In genomic region chr17:13914531-13914930, GRCm38 (mm10) we compare ENCODE assay signal across 10 mouse cellular contexts. TPM values are rescaled to one million over a fixed set of nuclear protein-coding genes. Genes with fewer than 3 reads are reported as not detected.
DNase-seq lines count a peak whose midpoint lies in the region; ATAC-seq and TF ChIP-seq lines count a peak whose summit lies in the region.
"Had no signal": no experiment of that assay in that cellular context is flagged by ENCODE, and none has a peak within 500 bp of the region (broad histone marks: within the 10 kb centered on the region; RNA-seq: fewer than 3 reads in every experiment).

No protein-coding gene starts in this region.

- H3K4me1 ChIP-seq in heart, embryonic 10.5 days: peaks cover 5% of the 10 kb centered on the region; the same call in 1 of the 2 replicates
- H3K4me1 ChIP-seq in heart, embryonic 16.5 days (ENCODE audit: control insufficient read depth, insufficient read depth, low read length): no peaks in the 10 kb centered on the region; the same call in 1 of the 2 replicates

- H3K9me3 ChIP-seq in heart, embryonic 10.5 days: no peaks in the 10 kb centered on the region
- H3K9me3 ChIP-seq in heart, embryonic 16.5 days (replicated peaks; ENCODE audit: control insufficient read depth, low read length): no peaks in the 10 kb centered on the region

- DNase-seq in heart, adult 18-20 months: peak; percentile 66 to 90
- DNase-seq in heart, embryonic 10.5 days (ENCODE audit: low spot score): no peak
- DNase-seq in kidney, postnatal 25 days: peak; percentile 51 to 71
- peak; percentile 75 for DNase-seq in skeletal muscle tissue, adult 2 months (ENCODE audit: low read depth, low spot score)
- no peak for DNase-seq in layer of hippocampus, adult 2 months (ENCODE audit: low spot score in 2 of 2)
- DNase-seq in spleen, postnatal 10 days (ENCODE audit: low spot score in 2 of 2): no peak

- H3K27me3 ChIP-seq in heart, embryonic 10.5 days (ENCODE audit: insufficient read depth, poor library complexity, severe bottlenecking): no peaks in the 10 kb centered on the region
- no peaks in the 10 kb centered on the region for H3K27me3 ChIP-seq in heart, embryonic 16.5 days (ENCODE audit: control insufficient read depth, insufficient read depth, low read length)

- no peak overlapping the region for H3K4me3 ChIP-seq in heart, embryonic 10.5 days
- no peak overlapping the region for H3K4me3 ChIP-seq in heart, embryonic 16.5 days (ENCODE audit: low read length)
- H3K4me3 ChIP-seq in layer of hippocampus, adult 2 months: no peak overlapping the region

- TF ChIP-seq CTCF in layer of hippocampus, adult 2 months (conservative IDR thresholded peaks at IDR 0.05): no peak

- no peak overlapping the region for H3K4me2 ChIP-seq in heart, embryonic 16.5 days (ENCODE audit: low read depth, low read length)

- 79% methylated on average over 4 of the region's 4 CpGs for WGBS in heart, embryonic 10.5 days
- 66% methylated on average over 4 of the region's 4 CpGs for WGBS in heart, embryonic 16.5 days

- H3K36me3 ChIP-seq in heart, embryonic 10.5 days: 0 out of 2 replicates have a peak, but pooled peaks cover 2% of the 10 kb centered on the region
- H3K36me3 ChIP-seq in heart, embryonic 16.5 days (ENCODE audit: control insufficient read depth, insufficient read depth): no peaks in the 10 kb centered on the region

- no peak overlapping the region for H3K27ac ChIP-seq in heart, embryonic 10.5 days
- H3K27ac ChIP-seq in heart, embryonic 16.5 days (ENCODE audit: low read length): peak overlapping the region; percentile 59
- H3K27ac ChIP-seq in layer of hippocampus, adult 2 months: no peak overlapping the region

- H3K9ac ChIP-seq in heart, embryonic 16.5 days (ENCODE audit: low read length): no peak overlapping the region

- ATAC-seq in heart, embryonic 16.5 days (replicated peaks; ENCODE audit: extremely low read depth, insufficient read depth, low FRiP score): peak; percentile 77
- no peak for ATAC-seq in monocyte, adult 5-6 weeks (replicated peaks; ENCODE audit: insufficient number of reproducible peaks, low FRiP score, low TSS enrichment, poor library complexity, severe bottlenecking)

RNA-seq across cellular contexts. Expression of gene Gm7168, which starts 33.6 kb away (rescaled TPM):
- under 1 TPM in 1 of 2 experiments, not detected in 1; 0.18 TPM for total RNA-seq in heart, adult 18-20 months (2021)
- not detected in 2 replicates for polyA plus RNA-seq in heart, embryonic 10.5 days (2016; fragmentation: Nextera tagmentation; extraction: Ambion mirVana)
- polyA plus RNA-seq in heart, embryonic 16.5 days (2015; fragmentation: Nextera tagmentation; extraction: Ambion mirVana): not detected in 2 replicates
- under 1 TPM in 1 of 2 experiments, not detected in 1; 0.23 TPM for total RNA-seq in layer of hippocampus, adult 2 months (2021)
- not detected in 3 replicates for total RNA-seq in monocyte, adult 5-6 weeks (2017)
- total RNA-seq: hematopoietic stem cell, adult 5-6 weeks; megakaryocyte-erythroid progenitor cell, adult 5-6 weeks had no signal

Comparison
In these comparisons a context has a peak if more than half of its experiments do, and no peak if none do; other contexts are left out.
1. DNase-seq: peak in heart, adult 18-20 months (2 of 2), kidney, postnatal 25 days (2 of 2) and skeletal muscle tissue, adult 2 months (single experiment); none in heart, embryonic 10.5 days (single experiment), layer of hippocampus, adult 2 months (0 of 2) and spleen, postnatal 10 days (0 of 2).